Mouse (Mus musculus) cerebellum, adult 9-11 months (tissue): Measurements from ENCODE around the gene Cwc25.
"Not testable (repeated sequence)": the region's sequence is repeated elsewhere in the genome, so short reads cannot be mapped to it uniquely, and the experiment has no call there.

Experiments
- DNase-seq: peaks from one replicate; pipeline ENCODE4 v3.0.0; 2022

The Cwc25 gene

DNA sequence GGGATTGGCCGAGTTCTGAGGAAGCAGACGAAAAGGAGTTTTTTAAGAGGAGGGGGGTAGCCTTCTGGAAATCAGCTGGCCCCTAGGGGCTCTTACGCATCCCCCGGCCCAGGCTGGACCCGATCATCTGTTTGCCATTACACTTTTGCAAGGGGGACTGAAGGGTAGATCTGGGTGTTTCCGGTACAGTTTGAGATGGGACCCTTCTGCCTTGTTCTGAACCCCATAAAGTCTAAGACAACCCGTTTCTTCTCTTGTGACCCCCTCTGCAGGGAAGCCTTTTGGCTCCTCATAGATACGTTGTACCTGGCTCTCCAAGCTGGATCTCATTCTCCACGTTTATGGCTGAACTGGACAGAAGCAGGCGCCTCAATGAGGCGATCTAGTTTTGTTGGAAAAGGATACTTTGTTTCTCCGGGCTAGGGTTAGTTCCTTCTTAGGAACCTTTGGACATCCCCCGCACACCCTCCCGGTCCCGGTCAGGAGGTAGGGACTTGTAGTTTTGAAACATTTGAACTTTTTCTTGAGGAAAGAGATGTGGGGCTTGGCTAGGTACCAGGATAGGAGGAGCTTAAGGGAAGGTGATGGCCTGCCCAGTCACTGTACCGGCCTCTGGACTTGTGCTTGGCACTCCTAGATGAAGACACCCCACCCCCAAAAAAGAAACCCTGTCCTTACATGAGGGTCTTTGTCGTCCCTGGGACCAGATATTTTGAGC lies 34.5 kb upstream of the Cwc25 start:
- DNase-seq = peak; percentile 77

DNA sequence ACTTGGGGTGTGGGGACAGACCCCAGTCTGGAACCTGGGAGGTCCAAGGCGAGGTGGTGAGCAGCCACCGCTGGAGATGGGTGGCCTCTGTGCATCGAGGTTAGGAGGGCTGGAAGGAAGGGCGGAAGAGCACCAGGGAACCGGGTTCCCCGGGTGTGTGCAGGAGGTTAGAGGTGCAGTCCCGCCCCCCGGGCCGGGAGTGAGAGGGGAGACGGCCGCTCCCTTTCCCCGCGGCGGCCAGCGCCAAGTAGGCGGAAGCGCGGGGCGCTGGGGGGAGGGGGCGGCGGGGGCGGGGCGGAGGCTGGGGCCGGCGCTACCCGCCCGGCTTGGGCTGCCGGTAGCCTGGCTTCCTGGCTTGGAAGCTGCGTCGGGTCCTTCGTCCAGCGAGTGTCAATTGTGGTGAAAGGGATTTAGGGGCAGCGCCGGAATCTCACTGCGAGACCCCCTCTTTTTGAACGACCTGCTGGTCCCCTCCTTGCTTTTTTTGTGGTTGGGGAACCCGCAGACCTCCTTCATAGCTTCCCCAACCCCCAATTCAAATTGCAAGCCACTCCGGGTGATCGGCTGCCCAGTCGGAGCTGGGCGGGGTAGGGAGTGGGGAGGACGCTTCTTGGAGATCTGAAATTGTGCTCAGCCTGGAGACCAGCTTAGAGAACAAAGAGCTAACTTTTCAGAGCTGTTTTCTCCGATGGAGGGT lies 33.8 kb upstream of the Cwc25 start:
- peak; percentile 78 for DNase-seq

DNA sequence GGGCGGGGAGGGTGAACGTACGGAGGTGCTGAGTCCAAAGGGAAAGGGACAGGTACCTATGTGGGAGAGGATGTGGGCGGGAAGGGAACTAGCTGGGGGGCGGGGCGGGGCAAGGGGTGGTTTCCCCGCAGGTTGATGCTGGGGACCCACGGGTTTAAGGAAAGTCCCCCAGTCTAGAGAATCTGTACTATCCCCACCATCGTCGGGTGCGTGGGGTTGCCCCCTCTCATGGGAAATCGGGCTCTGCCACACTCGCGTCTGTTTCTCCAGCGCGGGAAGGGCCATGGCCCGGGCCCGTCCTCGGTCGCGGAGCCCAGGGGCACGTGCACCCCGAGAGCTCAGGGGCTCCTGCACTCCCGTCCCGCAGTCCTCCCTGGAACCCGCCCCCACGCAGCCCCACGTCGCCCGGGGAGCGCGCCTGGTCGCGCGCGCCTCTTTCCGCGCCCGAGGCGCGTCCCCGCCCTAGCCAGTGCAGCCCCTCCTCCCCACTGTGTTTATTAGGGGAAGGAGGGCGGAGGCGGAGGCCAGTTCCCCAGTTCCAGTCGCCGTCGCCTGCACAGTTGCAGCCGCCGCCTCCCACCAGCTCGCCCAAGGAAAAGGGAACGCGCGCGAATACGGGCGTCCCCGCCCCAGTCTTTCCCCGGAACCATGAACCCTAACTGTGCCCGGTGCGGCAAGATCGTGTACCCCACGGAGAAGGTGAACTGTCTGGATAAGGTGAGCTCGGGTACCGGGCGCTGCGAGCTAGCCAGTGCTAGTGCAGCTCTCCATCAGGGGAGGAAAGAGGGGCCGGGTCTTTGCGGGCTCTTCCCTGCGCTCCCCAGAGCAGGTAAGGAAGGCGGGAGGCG lies 33.0 kb upstream of the Cwc25 start:
- peak; percentile 94 for DNase-seq

DNA sequence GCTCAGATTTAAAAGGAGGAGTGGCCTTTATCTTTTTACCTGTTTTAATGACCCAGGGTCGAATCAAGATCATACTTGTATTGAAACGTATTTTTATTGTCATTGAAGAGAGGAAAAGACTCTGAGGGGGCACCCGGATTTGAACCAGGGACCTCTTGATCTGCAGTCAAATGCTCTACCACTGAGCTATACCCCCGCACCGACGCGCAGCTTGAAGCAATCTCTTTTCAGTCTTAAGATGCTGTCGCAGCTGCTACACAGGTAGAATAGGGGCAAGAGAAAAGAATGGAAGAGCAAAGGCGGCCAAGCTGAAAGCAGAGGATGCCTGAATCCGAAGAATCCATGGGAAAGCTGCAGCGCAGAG lies 32.4 kb upstream of the Cwc25 start, which contains the start of gene Lasp1:
TSS of gene Lasp1 (plus strand) at position 219 of the 364 bp plus-strand sequence.
- DNase-seq = peak; percentile 92

DNA sequence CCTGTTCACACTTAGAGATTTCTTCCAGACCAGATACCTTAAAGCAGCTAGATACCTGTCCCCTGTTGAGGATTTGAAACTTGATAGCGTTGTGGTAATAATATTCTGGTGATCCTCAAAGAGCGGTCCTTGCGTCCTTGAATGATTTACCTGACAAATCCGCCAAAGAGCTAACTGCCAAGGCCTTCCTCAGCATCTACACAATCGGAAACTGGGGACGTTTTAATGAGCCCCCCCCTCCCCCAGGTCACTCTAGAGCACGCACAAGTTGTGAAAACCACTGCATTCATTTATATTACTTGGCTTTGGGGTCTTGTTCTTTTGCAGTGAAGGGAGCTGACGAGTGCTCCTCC lies 31.7 kb upstream of the Cwc25 start:
- no peak for DNase-seq

DNA sequence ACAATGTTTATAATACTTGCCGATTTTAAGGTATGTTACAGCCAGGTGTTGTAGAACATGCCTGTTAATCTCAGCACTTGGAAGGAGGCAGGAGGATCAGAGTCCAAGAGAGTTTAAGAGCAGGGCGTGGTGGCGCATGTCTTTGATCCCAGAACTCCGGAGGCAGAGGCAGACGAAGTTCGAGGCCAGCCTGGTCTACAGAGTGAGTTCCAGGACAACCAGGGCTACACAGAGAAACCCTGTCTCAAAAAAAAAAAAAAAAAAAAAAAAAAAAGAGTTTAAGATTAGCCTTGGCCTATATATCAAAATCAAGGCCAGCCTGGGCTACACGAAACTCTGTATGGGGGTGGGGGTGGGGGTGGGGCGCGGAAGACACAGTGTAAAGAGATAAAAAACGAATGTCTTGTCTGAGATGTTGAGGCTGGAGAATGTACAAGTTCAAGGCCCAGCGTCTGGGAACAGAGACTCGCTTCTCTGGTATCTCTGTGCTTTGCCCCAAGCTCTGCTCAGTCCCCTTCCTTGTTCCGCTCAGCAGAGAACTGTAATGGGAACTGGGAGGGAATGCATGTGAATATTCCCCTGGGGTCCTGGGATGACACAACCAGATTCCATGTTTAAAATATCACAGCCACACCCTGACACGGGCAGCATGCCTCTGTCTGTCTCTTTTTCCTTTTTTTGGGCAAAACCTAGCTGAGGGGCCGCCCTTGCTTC lies 31.2 kb upstream of the Cwc25 start:
- peak; percentile 54 for DNase-seq

DNA sequence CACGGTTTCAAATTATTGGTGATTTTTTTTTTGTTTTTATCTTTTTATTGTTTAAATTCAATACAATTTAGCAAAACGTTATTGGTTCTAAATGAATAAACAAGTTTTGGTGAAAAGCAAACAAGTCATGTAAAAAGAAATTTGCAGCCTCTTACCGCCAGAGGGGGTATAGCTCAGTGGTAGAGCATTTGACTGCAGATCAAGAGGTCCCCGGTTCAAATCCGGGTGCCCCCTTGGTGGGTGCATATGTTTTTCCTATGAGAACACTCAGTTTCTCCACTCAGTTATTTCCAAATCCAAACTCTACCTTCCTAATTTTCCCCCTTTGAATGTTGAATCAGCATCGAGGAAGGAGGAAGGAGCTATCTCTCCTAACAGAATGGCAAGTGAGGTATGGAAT lies 30.6 kb upstream of the Cwc25 start:
- peak; percentile 81 for DNase-seq

DNA sequence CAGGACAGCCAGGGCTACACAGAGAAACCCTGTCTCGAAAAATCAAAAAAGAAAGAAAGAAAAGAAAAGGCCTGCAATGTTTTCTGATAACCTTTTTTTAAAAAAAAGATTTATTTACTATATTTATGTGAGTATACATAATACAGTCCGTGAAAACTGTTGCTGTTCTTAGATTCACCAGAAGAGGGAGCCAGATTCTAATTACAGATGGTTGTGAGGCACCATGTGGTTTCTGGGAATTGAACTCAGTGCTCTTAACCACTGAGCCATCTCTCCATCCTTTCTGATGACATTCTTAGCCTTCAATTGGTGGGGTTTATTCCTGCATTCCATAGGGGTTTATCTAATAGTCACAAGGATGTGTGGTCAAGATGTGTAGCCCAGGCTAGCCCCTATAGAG lies 26.8 kb upstream of the Cwc25 start:
- peak; percentile 54 for DNase-seq

DNA sequence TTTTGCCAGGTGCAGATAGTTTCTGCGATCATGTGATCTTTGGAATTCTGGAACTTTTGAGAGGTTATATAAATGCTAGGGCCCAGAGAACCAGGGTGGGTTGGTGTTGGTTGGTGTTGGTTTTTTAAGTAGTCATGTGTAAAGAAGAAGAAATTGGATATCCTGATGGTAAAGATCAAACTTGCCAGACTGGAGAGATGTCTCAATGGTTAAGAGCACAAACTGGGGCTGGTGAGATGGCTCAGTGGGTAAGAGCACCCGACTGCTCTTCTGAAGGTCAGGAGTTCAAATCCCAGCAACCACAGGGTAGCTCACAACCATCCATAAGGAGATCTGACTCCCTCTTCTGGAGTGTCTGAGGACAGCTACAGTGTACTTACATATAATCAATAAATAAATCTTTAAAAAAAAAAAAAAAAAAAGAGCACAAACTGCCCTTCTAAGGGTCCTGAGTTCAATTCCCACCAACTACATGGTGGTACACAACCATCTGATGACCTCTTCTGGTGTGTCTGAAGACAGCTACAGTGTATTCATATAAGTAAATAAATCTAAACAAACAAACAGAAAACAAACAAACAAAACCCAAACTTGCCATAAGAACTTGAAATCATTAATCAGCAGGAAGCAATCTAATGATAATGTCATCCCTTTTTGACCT lies 24.6 kb upstream of the Cwc25 start:
- DNase-seq = not testable (repeated sequence)

DNA sequence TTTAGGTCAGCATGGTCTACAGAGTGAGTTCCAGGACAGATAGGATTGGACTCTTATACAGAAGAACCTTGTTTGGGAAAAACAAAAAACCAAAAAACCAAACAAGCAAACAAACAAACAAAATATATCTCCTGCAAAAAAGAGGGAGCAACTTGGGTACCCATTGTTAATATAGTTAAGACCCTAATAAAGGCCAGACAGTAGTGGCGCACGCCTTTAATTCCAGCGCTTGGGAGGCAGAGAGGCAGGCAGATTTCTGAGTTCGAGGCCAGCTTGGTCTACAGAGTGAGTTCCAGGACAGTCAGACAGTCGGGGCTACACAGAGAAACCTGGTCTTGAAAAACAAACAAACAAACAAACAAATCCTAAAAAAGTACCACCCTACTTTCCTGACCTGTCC lies 23.4 kb upstream of the Cwc25 start:
- DNase-seq = no peak

DNA sequence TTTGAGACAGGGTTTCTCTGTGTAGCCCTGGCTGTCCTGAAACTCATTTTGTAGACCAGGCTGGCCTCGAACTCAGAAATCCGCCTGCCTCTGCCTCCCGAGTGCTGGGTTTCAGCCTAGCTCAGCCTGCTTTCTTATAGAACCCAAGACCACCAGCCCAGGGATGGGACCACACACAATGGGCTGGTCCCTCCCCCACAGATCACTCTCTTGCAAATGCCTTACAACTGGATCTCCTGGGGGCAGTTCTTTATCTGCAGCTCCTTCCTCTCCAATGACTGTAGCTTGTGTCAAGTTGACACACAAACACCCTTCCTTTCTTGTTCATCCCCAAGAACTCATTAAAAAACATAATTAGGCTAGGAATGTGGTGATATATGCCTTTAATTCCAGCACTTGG lies 21.6 kb upstream of the Cwc25 start:
- no peak for DNase-seq

DNA sequence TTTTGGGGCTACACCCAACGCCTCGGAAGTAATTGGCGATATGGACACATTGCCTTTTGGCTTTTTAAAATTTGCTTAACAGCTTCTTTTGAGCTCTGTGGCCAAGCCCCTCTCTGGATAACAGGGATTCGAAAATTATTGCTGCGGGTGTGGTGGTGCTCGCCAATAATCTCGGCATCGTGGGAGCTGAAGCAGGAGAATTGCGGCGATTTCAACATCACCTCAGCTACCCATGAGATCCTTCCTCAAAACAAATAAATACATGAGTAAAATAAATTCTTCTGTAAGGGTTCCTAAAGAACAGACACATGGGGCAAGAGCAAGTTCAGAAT lies 16.2 kb upstream of the Cwc25 start:
- no peak for DNase-seq

DNA sequence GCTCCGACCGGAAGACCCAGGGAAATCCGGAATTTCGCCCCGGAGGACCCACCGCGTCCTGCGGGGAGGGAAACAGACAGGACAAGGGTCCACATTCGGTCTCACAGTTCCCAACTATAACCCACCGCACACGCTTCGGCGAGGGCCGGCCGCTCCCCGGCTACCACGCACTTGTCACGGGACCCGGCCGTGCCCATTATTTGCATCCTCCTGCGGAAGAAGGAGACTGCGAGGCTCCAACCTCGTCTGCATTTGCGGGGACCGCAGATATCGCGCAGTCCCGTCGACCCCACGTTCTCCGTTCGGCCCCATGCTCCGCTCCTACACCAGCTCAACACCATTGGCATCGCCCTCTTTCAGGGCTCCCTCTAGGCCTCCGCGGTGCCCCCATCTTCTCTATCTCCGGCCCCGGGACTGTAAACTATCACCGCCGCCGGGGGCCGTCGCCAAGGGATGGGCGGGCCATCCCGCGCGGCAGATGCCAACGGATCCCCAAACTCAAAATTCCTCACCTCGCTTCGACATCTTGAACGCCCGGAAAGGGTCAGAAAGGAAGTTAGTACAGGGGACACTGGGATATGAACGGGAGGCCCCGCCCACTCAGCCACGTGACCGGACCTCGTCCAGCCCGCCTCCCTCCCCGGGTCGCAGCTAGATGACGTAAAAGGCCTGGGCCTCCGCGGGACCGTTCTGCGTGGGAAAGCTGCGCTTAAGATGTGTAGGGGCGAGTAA lies 15.6 kb upstream of the Cwc25 start, which contains the start of gene Rpl23:
TSS of gene Rpl23 (minus strand) at position 606 of the 732 bp plus-strand sequence.
- peak; percentile 99 for DNase-seq

DNA sequence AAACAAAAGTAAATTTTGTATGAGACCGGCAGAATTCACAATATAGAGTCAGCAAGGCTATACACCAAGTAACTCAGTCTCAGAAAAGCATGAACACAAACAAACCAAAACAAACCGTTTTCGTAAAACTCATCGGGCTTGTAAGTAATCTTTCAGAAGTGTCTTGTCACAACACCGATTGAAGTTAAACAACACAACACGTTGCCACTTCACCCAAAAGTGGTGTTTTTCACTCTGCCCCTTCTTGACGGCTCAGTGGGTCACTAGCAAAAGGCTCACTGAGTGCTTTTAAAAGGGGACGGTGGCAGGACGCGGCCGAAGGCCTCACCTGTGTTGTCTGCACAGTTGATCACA lies 15.1 kb upstream of the Cwc25 start:
- no peak for DNase-seq

DNA sequence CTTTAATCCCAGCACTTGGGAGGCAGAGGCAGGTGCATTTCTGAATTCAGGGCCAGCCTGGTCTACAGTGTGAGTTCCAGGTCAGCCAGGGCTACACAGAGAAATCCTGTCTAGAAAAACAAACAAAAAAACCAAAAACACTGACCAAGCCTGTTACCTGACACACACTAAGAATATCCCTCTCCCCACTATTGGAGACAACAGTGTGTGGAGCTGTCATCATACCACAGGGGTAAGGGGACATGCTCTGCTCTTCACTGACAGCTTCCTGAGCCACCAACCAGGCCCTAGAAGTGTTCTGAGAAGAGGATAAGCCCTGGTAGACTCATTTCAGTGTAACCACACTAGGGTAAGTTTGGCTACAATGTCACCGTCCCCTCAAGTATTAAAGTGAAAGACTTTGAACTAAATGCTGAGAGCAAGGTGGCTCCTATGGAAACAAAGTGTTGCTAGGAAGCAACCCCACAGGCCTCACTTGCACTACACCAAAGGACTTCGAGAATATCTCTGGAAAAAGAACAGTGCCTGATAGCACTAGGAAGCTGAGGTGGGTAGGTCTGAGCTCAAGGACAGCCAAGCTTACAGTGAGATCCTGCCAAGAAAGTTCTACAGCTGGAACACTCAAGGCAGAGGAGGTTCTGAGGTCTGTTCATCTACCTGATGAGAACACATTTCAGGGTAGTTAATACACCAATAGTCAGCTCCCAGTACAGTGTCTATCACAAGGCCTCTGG lies 13.8 kb upstream of the Cwc25 start:
- no peak for DNase-seq

DNA sequence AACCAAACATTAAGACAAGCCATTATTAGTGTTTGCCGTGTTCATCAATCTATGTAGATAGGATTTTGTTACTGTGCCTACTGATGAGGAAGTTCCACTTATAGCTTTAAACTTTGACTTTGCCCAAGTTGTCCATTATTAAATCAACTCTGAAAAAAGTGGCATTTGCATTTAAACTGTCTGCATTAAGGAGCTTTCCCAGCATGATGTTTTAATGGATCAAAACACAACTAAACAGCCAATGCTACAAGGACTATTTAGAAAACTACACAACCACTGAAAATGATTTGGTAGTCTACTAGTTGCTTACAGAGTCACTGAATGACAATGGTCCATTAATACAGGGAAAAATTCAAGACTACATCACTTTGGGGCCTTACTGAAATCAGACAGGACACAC lies 12.6 kb upstream of the Cwc25 start:
- DNase-seq = no peak

DNA sequence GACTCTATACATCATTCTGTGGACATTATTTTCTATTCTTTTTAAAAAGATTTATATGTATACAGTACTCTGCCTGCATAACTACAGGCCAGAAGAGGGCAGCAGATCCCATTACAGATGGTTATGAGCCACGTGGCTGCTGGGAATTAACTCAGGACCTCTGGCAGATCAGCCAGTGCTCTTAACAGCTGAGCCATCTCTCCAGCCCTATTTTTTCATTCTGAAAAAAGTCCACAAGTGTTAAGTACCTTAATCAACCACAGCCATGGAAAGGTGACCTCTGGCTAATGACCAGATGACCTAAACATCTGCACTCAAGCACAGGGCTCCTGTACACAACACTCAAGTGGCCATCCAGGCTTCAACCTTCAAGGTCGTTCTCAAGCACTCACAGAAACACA lies 10.8 kb upstream of the Cwc25 start:
- DNase-seq = no peak

DNA sequence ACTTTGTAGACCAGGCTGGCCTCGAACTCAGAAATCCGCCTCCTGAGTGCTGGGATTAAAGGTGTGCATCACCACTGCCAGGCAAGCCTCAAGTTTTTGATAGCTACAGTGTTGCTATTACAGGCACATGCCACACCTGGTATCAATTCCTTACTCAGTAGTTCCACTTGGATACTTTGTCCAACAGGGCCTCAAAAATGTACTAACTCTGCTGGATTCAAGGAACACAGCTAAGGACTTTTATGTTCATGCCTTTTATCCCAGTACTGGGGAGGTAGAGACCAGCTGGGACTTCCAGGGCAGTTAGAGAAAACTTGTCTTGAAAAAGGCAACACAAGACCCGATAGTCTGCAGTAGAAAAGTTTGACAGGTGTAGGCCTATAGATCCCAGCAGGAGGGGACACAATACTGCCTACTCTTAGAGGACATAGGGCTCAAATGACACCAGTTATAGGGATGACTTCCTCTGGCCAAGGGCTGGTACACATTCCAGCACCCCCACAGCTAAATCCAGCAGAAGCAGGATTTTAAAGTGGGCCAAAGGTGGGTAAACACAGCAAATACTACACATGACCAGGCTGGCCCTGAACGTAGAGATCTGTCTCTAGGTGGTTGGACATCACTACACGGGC lies 10.3 kb upstream of the Cwc25 start:
- no peak for DNase-seq

DNA sequence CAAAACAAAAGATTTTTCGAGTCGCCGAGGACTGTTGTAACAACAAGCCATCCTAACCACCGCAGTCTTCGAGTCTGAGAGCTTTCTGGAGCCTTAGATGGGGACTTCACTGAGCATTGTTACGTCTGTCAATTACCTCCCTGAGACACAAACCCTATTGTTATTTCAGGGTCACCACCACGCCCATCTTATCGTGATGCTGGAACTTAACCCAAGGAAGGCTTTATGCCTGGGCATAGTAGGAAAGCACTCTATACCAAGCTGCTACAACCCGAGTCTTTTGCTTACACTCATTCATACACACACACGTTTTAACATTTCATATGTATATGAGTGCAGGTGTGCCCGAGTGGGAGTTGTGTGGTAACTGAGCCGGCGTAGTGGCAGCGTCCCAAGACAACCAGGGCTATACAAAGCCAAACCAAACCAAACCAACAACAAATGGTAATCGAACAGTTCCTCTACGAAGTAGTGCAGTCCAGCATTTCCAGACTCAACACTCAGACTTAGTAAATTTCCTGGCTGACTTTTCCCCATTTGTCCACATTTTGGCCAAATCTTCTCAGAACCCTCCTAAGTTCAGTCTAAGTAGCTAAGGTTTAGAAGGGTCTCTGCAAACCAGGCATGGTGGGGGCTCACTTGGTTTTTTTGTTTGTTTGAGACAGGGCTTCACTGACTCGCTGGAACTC lies 9.6 kb upstream of the Cwc25 start, which contains the start of gene 1700001P01Rik:
TSS of gene 1700001P01Rik (minus strand) at position 111 of the 689 bp plus-strand sequence.
- no peak for DNase-seq

DNA sequence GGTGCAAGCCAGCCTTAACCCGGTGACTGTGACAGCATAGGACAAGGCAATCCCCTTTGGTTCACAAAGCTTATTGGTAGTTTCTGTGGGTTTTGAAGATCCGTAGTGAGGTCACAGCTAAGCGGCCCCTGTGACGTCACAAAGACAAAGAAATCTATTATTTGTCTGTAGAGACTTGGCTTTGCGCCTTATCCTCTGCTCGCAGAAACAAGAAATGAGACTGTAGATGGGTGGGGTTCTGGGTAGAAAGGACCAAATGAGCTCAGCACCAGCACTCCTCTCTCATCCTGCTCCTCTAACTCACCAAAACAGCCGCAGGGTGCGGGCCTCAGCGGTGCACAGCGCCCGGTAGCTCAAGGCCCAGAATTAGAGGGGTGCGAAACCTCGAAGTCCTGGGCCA lies 8.8 kb upstream of the Cwc25 start:
- DNase-seq = no peak
